Mouse (Mus musculus): ENCODE measurements around the gene Misp. TPM values are rescaled to one million over a fixed set of nuclear protein-coding genes. Genes with fewer than 3 reads are reported as not detected.
A peak's percentile ranks its signal among the peaks of the same experiment; 100 is the strongest.

The Misp gene
- total and polyA plus RNA-seq, 2 experiments from 2014 or later: 0.27 TPM; not detected in 1

DNA sequence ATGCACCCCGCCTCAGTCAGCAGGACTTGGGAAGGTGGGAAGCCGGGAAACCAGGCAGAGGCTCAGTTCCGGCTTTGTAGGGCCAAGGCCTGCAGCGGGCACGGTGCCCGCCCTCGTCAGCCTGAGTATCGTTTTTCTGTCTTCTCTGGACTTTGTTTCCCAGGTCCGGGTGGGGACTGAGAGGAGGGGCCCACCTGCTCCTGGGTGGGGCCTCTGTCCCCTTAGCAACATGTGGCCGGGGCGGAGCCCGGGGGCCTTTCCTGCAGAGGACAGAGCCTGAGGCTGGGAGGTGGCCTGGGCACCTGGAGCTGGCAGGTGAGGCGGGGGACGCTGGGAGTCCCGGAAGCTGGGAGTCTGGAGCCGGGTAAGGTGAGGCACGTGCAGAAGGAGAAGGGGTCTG lies 1.6 kb downstream of the Misp start:
- no peak overlapping the region for H3K4me3 ChIP-seq (ENCODE audit: low read depth, low read length)
- H3K27me3 ChIP-seq (ENCODE audit: insufficient read depth, low read length): no peaks in the 10 kb centered on the region
- H3K4me1 ChIP-seq (ENCODE audit: insufficient read depth, low read length): no peaks in the 10 kb centered on the region
- no peak overlapping the region for H3K4me2 ChIP-seq (ENCODE audit: low read depth, low read length, poor library complexity, severe bottlenecking)
- H3K36me3 ChIP-seq (ENCODE audit: insufficient read depth, low read length): peaks cover 24% of the 10 kb centered on the region
- peak overlapping the region; percentile 42; the same call in 1 of the 2 replicates for H3K9ac ChIP-seq (replicated peaks; ENCODE audit: low read length, poor library complexity, severe bottlenecking)
- TF ChIP-seq CTCF (IDR thresholded peaks at IDR 0.05): no peak
- ATAC-seq (ENCODE audit: low FRiP score) (no peak), DNase-seq (ENCODE audit: low spot score) (no peak)
- no peaks in the 10 kb centered on the region for H3K9me3 ChIP-seq (ENCODE audit: low read length)
- no peak overlapping the region for H3K27ac ChIP-seq (ENCODE audit: low read depth, low read length)
- 37% methylated on average over 17 of the region's 17 CpGs for WGBS

DNA sequence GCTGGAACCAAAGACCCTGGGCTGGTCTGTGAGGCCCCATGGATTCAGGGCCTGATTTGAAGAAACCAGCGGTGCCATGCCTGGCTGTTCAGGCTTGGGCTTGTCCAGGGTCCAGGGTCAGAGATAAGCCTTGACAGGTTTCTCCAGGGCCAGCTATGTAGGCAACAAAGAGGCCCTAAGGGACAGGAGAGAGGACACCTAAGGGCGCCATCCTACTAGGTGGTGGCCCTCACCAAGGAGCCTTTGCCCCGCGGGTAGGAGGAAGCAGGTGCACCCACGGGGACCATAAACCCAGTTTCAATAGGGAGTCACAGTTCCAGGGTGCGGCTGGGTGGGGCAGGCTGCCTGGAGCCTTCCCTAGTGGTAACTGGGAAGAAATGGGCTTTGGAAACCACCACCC lies 2.2 kb downstream of the Misp start:
- 82% methylated on average over 6 of the region's 6 CpGs for WGBS
- H3K27ac ChIP-seq (ENCODE audit: low read depth, low read length): no peak overlapping the region
- ATAC-seq (ENCODE audit: low FRiP score): no peak

DNA sequence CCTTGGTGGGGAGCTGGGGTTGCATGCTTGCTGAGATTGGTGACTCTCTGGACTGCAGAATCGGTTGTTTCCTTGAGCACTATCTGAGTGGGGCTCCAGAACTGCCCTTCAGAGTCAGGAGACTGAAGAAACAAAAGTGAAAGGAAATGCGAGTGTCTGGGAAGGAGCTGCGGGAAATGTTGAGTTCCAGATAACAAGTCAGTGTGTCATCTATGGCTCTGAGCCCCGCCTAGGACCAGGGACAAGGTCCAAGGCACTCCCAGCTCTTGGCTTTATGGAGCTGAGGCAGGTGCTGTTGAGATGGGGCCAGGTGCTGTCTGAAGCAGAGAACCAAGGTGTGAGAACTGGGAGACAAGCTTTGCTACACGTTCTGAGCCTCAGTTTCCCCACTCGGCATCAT lies 3.6 kb downstream of the Misp start:
- peaks cover 11% of the 10 kb centered on the region for H3K36me3 ChIP-seq (ENCODE audit: insufficient read depth, low read length)
- no peak overlapping the region for H3K9ac ChIP-seq (replicated peaks; ENCODE audit: low read length, poor library complexity, severe bottlenecking)
- ATAC-seq (ENCODE audit: low FRiP score): no peak
- no peaks in the 10 kb centered on the region for H3K9me3 ChIP-seq (ENCODE audit: low read length)
- 68% methylated on average over 6 of the region's 6 CpGs for WGBS
- no peaks in the 10 kb centered on the region for H3K4me1 ChIP-seq (ENCODE audit: insufficient read depth, low read length)
- no peak for DNase-seq (ENCODE audit: low spot score)
- H3K27me3 ChIP-seq (ENCODE audit: insufficient read depth, low read length): no peaks in the 10 kb centered on the region
- TF ChIP-seq CTCF (IDR thresholded peaks at IDR 0.05): no peak
- H3K4me2 ChIP-seq (ENCODE audit: low read depth, low read length, poor library complexity, severe bottlenecking): no peak overlapping the region
- H3K27ac ChIP-seq (ENCODE audit: low read depth, low read length): no peak overlapping the region
- no peak overlapping the region for H3K4me3 ChIP-seq (ENCODE audit: low read depth, low read length)

More for the DNA sequence above, 2.2 kb downstream of the Misp start:
- Histone ChIP-seq H3K9ac (replicated peaks; ENCODE audit: low read length, poor library complexity, severe bottlenecking) (no peak overlapping the region), H3K4me1 (ENCODE audit: insufficient read depth, low read length) (no peaks in the 10 kb centered on the region), H3K9me3 (ENCODE audit: low read length) (no peaks in the 10 kb centered on the region), H3K36me3 (ENCODE audit: insufficient read depth, low read length) (peaks cover 23% of the 10 kb centered on the region), H3K4me3 (ENCODE audit: low read depth, low read length) (no peak overlapping the region), H3K4me2 (ENCODE audit: low read depth, low read length, poor library complexity, severe bottlenecking) (no peak overlapping the region), H3K27me3 (ENCODE audit: insufficient read depth, low read length) (no peaks in the 10 kb centered on the region)
- no peak for TF ChIP-seq CTCF (IDR thresholded peaks at IDR 0.05)
- no peak for DNase-seq (ENCODE audit: low spot score)

GRCm38 (mm10) chr10:79831583-79831982 lies 10.8 kb downstream of the Misp start:
- ATAC-seq (ENCODE audit: low FRiP score) (no peak), DNase-seq (ENCODE audit: low spot score) (no peak)
- Histone ChIP-seq H3K9ac (replicated peaks; ENCODE audit: low read length, poor library complexity, severe bottlenecking) (no peak overlapping the region), H3K27me3 (ENCODE audit: insufficient read depth, low read length) (no peaks in the 10 kb centered on the region), H3K4me1 (ENCODE audit: insufficient read depth, low read length) (no peaks in the 10 kb centered on the region), H3K9me3 (ENCODE audit: low read length) (no peaks in the 10 kb centered on the region), H3K4me2 (ENCODE audit: low read depth, low read length, poor library complexity, severe bottlenecking) (no peak overlapping the region), H3K36me3 (ENCODE audit: insufficient read depth, low read length) (no peaks in the 10 kb centered on the region), H3K27ac (ENCODE audit: low read depth, low read length) (no peak overlapping the region), H3K4me3 (ENCODE audit: low read depth, low read length) (no peak overlapping the region)
- no peak for TF ChIP-seq CTCF (IDR thresholded peaks at IDR 0.05)
- WGBS: 82% methylated on average over 3 of the region's 3 CpGs

DNA sequence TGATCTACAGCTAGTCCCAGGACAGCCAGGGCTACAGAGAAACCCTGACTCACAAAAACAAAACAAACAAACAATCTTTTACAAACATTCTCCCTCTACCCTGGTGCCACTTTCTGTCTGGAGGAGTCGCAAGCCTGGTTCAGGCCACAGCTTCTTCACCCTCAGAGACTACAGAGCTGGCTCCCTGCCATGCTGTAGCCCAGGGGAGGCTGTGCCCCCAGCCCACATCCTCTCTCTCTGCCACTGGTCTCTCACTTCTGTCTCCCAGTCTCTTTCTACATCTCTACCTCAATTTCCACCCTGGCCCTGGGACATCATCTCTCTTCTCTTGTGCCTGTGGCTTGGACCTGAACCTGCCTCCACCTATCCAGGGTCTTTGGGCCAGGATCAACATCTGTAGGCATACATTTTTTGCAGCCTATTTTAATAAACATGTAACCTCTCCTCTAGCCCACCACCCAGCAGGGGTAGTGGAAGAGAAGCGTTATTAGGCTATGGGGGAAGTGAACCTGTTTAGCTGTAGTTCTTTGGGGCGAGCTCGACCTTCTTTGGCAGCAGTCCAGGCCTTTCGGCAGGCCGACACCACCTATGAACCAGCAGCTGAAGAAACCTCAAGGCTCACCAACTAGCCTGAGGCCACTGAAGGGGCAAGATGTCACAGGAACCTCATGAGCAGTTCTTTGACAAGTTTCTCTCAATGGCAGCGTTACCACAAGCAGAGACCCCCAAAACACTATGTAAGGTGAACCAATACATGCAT lies 11.4 kb downstream of the Misp start:
- H3K9me3 ChIP-seq (ENCODE audit: low read length): no peaks in the 10 kb centered on the region
- no peak overlapping the region for H3K27ac ChIP-seq (ENCODE audit: low read depth, low read length)
- DNase-seq (ENCODE audit: low spot score) (no peak), ATAC-seq (ENCODE audit: low FRiP score) (no peak)
- 75% methylated on average over 7 of the region's 7 CpGs for WGBS
- H3K36me3 ChIP-seq (ENCODE audit: insufficient read depth, low read length): no peaks in the 10 kb centered on the region
- no peak for TF ChIP-seq CTCF (IDR thresholded peaks at IDR 0.05)
- no peaks in the 10 kb centered on the region for H3K4me1 ChIP-seq (ENCODE audit: insufficient read depth, low read length)
- no peaks in the 10 kb centered on the region for H3K27me3 ChIP-seq (ENCODE audit: insufficient read depth, low read length)
- no peak overlapping the region for H3K9ac ChIP-seq (replicated peaks; ENCODE audit: low read length, poor library complexity, severe bottlenecking)
- no peak overlapping the region for H3K4me3 ChIP-seq (ENCODE audit: low read depth, low read length)
- H3K4me2 ChIP-seq (ENCODE audit: low read depth, low read length, poor library complexity, severe bottlenecking): no peak overlapping the region

- H3K9ac ChIP-seq (replicated peaks; ENCODE audit: low read length, poor library complexity, severe bottlenecking): no peak overlapping the region
- H3K4me1 ChIP-seq (ENCODE audit: insufficient read depth, low read length): no peaks in the 10 kb centered on the region
- H3K4me2 ChIP-seq (ENCODE audit: low read depth, low read length, poor library complexity, severe bottlenecking): no peak overlapping the region
- H3K27me3 ChIP-seq (ENCODE audit: insufficient read depth, low read length): no peaks in the 10 kb centered on the region
- H3K4me3 ChIP-seq (ENCODE audit: low read depth, low read length): no peak overlapping the region
- no peaks in the 10 kb centered on the region for H3K9me3 ChIP-seq (ENCODE audit: low read length)
- WGBS: 73% methylated on average over 9 of the region's 9 CpGs
- no peak for ATAC-seq (ENCODE audit: low FRiP score)
- no peaks in the 10 kb centered on the region for H3K36me3 ChIP-seq (ENCODE audit: insufficient read depth, low read length)
- no peak overlapping the region for H3K27ac ChIP-seq (ENCODE audit: low read depth, low read length)
- TF ChIP-seq CTCF (IDR thresholded peaks at IDR 0.05): no peak
- no peak for DNase-seq (ENCODE audit: low spot score)
Measured at GRCm38 (mm10) chr10:79832786-79833181, 12.0 kb downstream of the Misp start.

Measured in midbrain, postnatal 0 days (tissue).